Mouse (Mus musculus): ENCODE results near the gene Psmc3. TPM values are rescaled to one million over a fixed set of nuclear protein-coding genes. Genes with fewer than 3 reads are reported as not detected.
A peak's percentile ranks its signal among the peaks of the same experiment; 100 is the strongest.

Gene Psmc3
- polyA plus RNA-seq, 1 experiment from 2014 or later, result 316 TPM

GRCm38 (mm10) chr2:91087453-91087852, 33.6 kb downstream of the Psmc3 start:
- Histone ChIP-seq H3K27ac (ENCODE audit: low read depth, low read length) (no peak overlapping the region), H3K36me3 (ENCODE audit: control insufficient read depth, insufficient read depth, low read length) (no peaks in the 10 kb centered on the region), H3K4me2 (no peak overlapping the region), H3K4me3 (ENCODE audit: low read depth, low read length) (no peak overlapping the region), H3K9ac (ENCODE audit: low read depth, low read length) (no peak overlapping the region), H3K9me3 (replicated peaks; ENCODE audit: control insufficient read depth, low read length) (no peaks in the 10 kb centered on the region), H3K4me1 (ENCODE audit: control insufficient read depth, insufficient read depth, low read length) (no peaks in the 10 kb centered on the region), H3K27me3 (ENCODE audit: control insufficient read depth, insufficient read depth, low read length) (no peaks in the 10 kb centered on the region)
- WGBS (ENCODE audit: insufficient replicate concordance), result 78% methylated on average over 9 of the region's 9 CpGs
- ATAC-seq (replicated peaks; ENCODE audit: insufficient number of reproducible peaks, low FRiP score, low TSS enrichment), result no peak

GRCm38 (mm10) chr2:91088987-91089386, 35.2 kb downstream of the Psmc3 start:
- H3K27ac ChIP-seq (ENCODE audit: low read depth, low read length), result no peak overlapping the region
- H3K4me1 ChIP-seq (ENCODE audit: control insufficient read depth, insufficient read depth, low read length), result no peaks in the 10 kb centered on the region
- 74% methylated on average over 9 of the region's 9 CpGs for WGBS (ENCODE audit: insufficient replicate concordance)
- H3K36me3 ChIP-seq (ENCODE audit: control insufficient read depth, insufficient read depth, low read length), result no peaks in the 10 kb centered on the region
- H3K4me2 ChIP-seq, result no peak overlapping the region
- ATAC-seq (replicated peaks; ENCODE audit: insufficient number of reproducible peaks, low FRiP score, low TSS enrichment), result no peak
- H3K9ac ChIP-seq (ENCODE audit: low read depth, low read length), result no peak overlapping the region
- H3K9me3 ChIP-seq (replicated peaks; ENCODE audit: control insufficient read depth, low read length), result no peaks in the 10 kb centered on the region
- H3K27me3 ChIP-seq (ENCODE audit: control insufficient read depth, insufficient read depth, low read length), result no peaks in the 10 kb centered on the region
- H3K4me3 ChIP-seq (ENCODE audit: low read depth, low read length), result no peak overlapping the region

GRCm38 (mm10) chr2:91090208-91090607, 36.4 kb downstream of the Psmc3 start:
- Histone ChIP-seq H3K27me3 (ENCODE audit: control insufficient read depth, insufficient read depth, low read length) (no peaks in the 10 kb centered on the region), H3K36me3 (ENCODE audit: control insufficient read depth, insufficient read depth, low read length) (no peaks in the 10 kb centered on the region), H3K4me1 (ENCODE audit: control insufficient read depth, insufficient read depth, low read length) (no peaks in the 10 kb centered on the region), H3K9ac (ENCODE audit: low read depth, low read length) (no peak overlapping the region), H3K27ac (ENCODE audit: low read depth, low read length) (no peak overlapping the region), H3K4me2 (no peak overlapping the region), H3K9me3 (replicated peaks; ENCODE audit: control insufficient read depth, low read length) (no peaks in the 10 kb centered on the region), H3K4me3 (ENCODE audit: low read depth, low read length) (no peak overlapping the region)
- ATAC-seq (replicated peaks; ENCODE audit: insufficient number of reproducible peaks, low FRiP score, low TSS enrichment), result no peak
- 75% methylated on average over 6 of the region's 6 CpGs for WGBS (ENCODE audit: insufficient replicate concordance)

- 73% methylated on average over 6 of the region's 6 CpGs for WGBS (ENCODE audit: insufficient replicate concordance)
- no peak overlapping the region for H3K4me3 ChIP-seq (ENCODE audit: low read depth, low read length)
- no peak overlapping the region for H3K9ac ChIP-seq (ENCODE audit: low read depth, low read length)
- H3K4me2 ChIP-seq, result no peak overlapping the region
- no peaks in the 10 kb centered on the region for H3K36me3 ChIP-seq (ENCODE audit: control insufficient read depth, insufficient read depth, low read length)
- H3K27me3 ChIP-seq (ENCODE audit: control insufficient read depth, insufficient read depth, low read length), result no peaks in the 10 kb centered on the region
- no peaks in the 10 kb centered on the region for H3K4me1 ChIP-seq (ENCODE audit: control insufficient read depth, insufficient read depth, low read length)
- ATAC-seq (replicated peaks; ENCODE audit: insufficient number of reproducible peaks, low FRiP score, low TSS enrichment), result no peak
- H3K9me3 ChIP-seq (replicated peaks; ENCODE audit: control insufficient read depth, low read length), result no peaks in the 10 kb centered on the region
- no peak overlapping the region for H3K27ac ChIP-seq (ENCODE audit: low read depth, low read length)
These were observed 37.0 kb downstream of the Psmc3 start for GRCm38 (mm10) chr2:91090827-91091226.

- H3K4me3 ChIP-seq (ENCODE audit: low read depth, low read length), result no peak overlapping the region
- ATAC-seq (replicated peaks; ENCODE audit: insufficient number of reproducible peaks, low FRiP score, low TSS enrichment), result no peak
- H3K27ac ChIP-seq (ENCODE audit: low read depth, low read length), result no peak overlapping the region
- no peaks in the 10 kb centered on the region for H3K27me3 ChIP-seq (ENCODE audit: control insufficient read depth, insufficient read depth, low read length)
- H3K9ac ChIP-seq (ENCODE audit: low read depth, low read length), result peak overlapping the region; percentile 24; the same call in 1 of the 2 replicates
- no peak overlapping the region; the same call in 1 of the 2 replicates for H3K4me2 ChIP-seq
- WGBS (ENCODE audit: insufficient replicate concordance), result 52% methylated on average over 14 of the region's 14 CpGs
- H3K4me1 ChIP-seq (ENCODE audit: control insufficient read depth, insufficient read depth, low read length), result peaks cover 7% of the 10 kb centered on the region
- H3K9me3 ChIP-seq (replicated peaks; ENCODE audit: control insufficient read depth, low read length), result no peaks in the 10 kb centered on the region
- H3K36me3 ChIP-seq (ENCODE audit: control insufficient read depth, insufficient read depth, low read length), result no peaks in the 10 kb centered on the region
These were observed 42.7 kb downstream of the Psmc3 start for GRCm38 (mm10) chr2:91096524-91096923.

GRCm38 (mm10) chr2:91097015-91097414, 43.2 kb downstream of the Psmc3 start:
- Histone ChIP-seq H3K4me2 (no peak overlapping the region), H3K9ac (ENCODE audit: low read depth, low read length) (no peak overlapping the region), H3K4me1 (ENCODE audit: control insufficient read depth, insufficient read depth, low read length) (peaks cover 7% of the 10 kb centered on the region), H3K36me3 (ENCODE audit: control insufficient read depth, insufficient read depth, low read length) (no peaks in the 10 kb centered on the region), H3K27ac (ENCODE audit: low read depth, low read length) (no peak overlapping the region), H3K27me3 (ENCODE audit: control insufficient read depth, insufficient read depth, low read length) (no peaks in the 10 kb centered on the region), H3K4me3 (ENCODE audit: low read depth, low read length) (no peak overlapping the region), H3K9me3 (replicated peaks; ENCODE audit: control insufficient read depth, low read length) (no peaks in the 10 kb centered on the region)
- 53% methylated on average over 10 of the region's 10 CpGs for WGBS (ENCODE audit: insufficient replicate concordance)
- ATAC-seq (replicated peaks; ENCODE audit: insufficient number of reproducible peaks, low FRiP score, low TSS enrichment), result no peak

GRCm38 (mm10) chr2:91098156-91098555, 44.3 kb downstream of the Psmc3 start:
- 78% methylated on average over 2 of the region's 2 CpGs for WGBS (ENCODE audit: insufficient replicate concordance)
- Histone ChIP-seq H3K27ac (ENCODE audit: low read depth, low read length) (no peak overlapping the region), H3K36me3 (ENCODE audit: control insufficient read depth, insufficient read depth, low read length) (no peaks in the 10 kb centered on the region), H3K27me3 (ENCODE audit: control insufficient read depth, insufficient read depth, low read length) (no peaks in the 10 kb centered on the region), H3K4me1 (ENCODE audit: control insufficient read depth, insufficient read depth, low read length) (peaks cover 7% of the 10 kb centered on the region), H3K4me3 (ENCODE audit: low read depth, low read length) (no peak overlapping the region), H3K9ac (ENCODE audit: low read depth, low read length) (0 out of 2 replicates have a peak overlapping the region, but pooled peaks have one; percentile 16), H3K4me2 (no peak overlapping the region), H3K9me3 (replicated peaks; ENCODE audit: control insufficient read depth, low read length) (no peaks in the 10 kb centered on the region)
- no peak for ATAC-seq (replicated peaks; ENCODE audit: insufficient number of reproducible peaks, low FRiP score, low TSS enrichment)

GRCm38 (mm10) chr2:91101124-91101740, 47.4 kb downstream of the Psmc3 start:
- WGBS (ENCODE audit: insufficient replicate concordance), result 7% methylated on average over 7 of the region's 7 CpGs
- ATAC-seq (replicated peaks; ENCODE audit: insufficient number of reproducible peaks, low FRiP score, low TSS enrichment), result peak; percentile 74; the same call in 1 of the 2 replicates
- no peak overlapping the region for H3K4me2 ChIP-seq

GRCm38 (mm10) chr2:91108156-91108555, 54.3 kb downstream of the Psmc3 start:
- no peaks in the 10 kb centered on the region for H3K36me3 ChIP-seq (ENCODE audit: control insufficient read depth, insufficient read depth, low read length)
- H3K27ac ChIP-seq (ENCODE audit: low read depth, low read length), result no peak overlapping the region
- H3K4me1 ChIP-seq (ENCODE audit: control insufficient read depth, insufficient read depth, low read length), result peaks cover 7% of the 10 kb centered on the region
- H3K27me3 ChIP-seq (ENCODE audit: control insufficient read depth, insufficient read depth, low read length), result no peaks in the 10 kb centered on the region
- H3K4me3 ChIP-seq (ENCODE audit: low read depth, low read length), result no peak overlapping the region
- no peak overlapping the region for H3K9ac ChIP-seq (ENCODE audit: low read depth, low read length)
- 52% methylated on average over 3 of the region's 3 CpGs for WGBS (ENCODE audit: insufficient replicate concordance)
- no peaks in the 10 kb centered on the region for H3K9me3 ChIP-seq (replicated peaks; ENCODE audit: control insufficient read depth, low read length)
- ATAC-seq (replicated peaks; ENCODE audit: insufficient number of reproducible peaks, low FRiP score, low TSS enrichment), result no peak
- H3K4me2 ChIP-seq, result no peak overlapping the region

More at GRCm38 (mm10) chr2:91101124-91101740, 47.4 kb downstream of the Psmc3 start:
- H3K9me3 ChIP-seq (replicated peaks; ENCODE audit: control insufficient read depth, low read length), result no peaks in the 10 kb centered on the region
- no peaks in the 10 kb centered on the region for H3K36me3 ChIP-seq (ENCODE audit: control insufficient read depth, insufficient read depth, low read length)
- H3K4me1 ChIP-seq (ENCODE audit: control insufficient read depth, insufficient read depth, low read length), result peaks cover 7% of the 10 kb centered on the region
- no peaks in the 10 kb centered on the region for H3K27me3 ChIP-seq (ENCODE audit: control insufficient read depth, insufficient read depth, low read length)
- H3K9ac ChIP-seq (ENCODE audit: low read depth, low read length), result 0 out of 2 replicates have a peak overlapping the region, but pooled peaks have one; percentile 34
- no peak overlapping the region for H3K4me3 ChIP-seq (ENCODE audit: low read depth, low read length)
- H3K27ac ChIP-seq (ENCODE audit: low read depth, low read length), result no peak overlapping the region
